Comparison of ENCODE assay signal across 8 mouse cellular contexts in genomic region chr3:52253656-52254461, GRCm38 (mm10). TPM values are rescaled to one million over a fixed set of nuclear protein-coding genes. Genes with fewer than 3 reads are reported as not detected.
DNase-seq lines count a peak whose midpoint lies in the region; ATAC-seq and TF ChIP-seq lines count a peak whose summit lies in the region.

No protein-coding gene starts in this region.

- no peak overlapping the region for H3K4me2 ChIP-seq in neural tube, embryonic 11.5 days (ENCODE audit: low read depth)
- no peak overlapping the region for H3K4me2 ChIP-seq in hindbrain, embryonic 16.5 days (ENCODE audit: low read length)

- H3K36me3 ChIP-seq in neural tube, embryonic 11.5 days (ENCODE audit: control insufficient read depth, insufficient read depth, low read length): no peaks in the 10 kb centered on the region
- no peaks in the 10 kb centered on the region for H3K36me3 ChIP-seq in hindbrain, embryonic 16.5 days (ENCODE audit: control insufficient read depth, insufficient read depth, low read length)

- no peak overlapping the region for H3K27ac ChIP-seq in neural tube, embryonic 11.5 days (ENCODE audit: low read depth, low read length)
- no peak overlapping the region for H3K27ac ChIP-seq in embryonic fibroblast, embryonic 13.5 days (ENCODE audit: insufficient read depth, low read length)
- no peak overlapping the region for H3K27ac ChIP-seq in hindbrain, embryonic 16.5 days (ENCODE audit: low read depth, low read length)

- H3K27me3 ChIP-seq in neural tube, embryonic 11.5 days (ENCODE audit: control insufficient read depth, insufficient read depth, low read length): no peaks in the 10 kb centered on the region
- no peaks in the 10 kb centered on the region for H3K27me3 ChIP-seq in hindbrain, embryonic 16.5 days (replicated peaks; ENCODE audit: control insufficient read depth, insufficient read depth, low read length)

- H3K4me3 ChIP-seq in neural tube, embryonic 11.5 days (ENCODE audit: low read depth, low read length): no peak overlapping the region
- no peak overlapping the region for H3K4me3 ChIP-seq in embryonic fibroblast, embryonic 13.5 days (ENCODE audit: insufficient read depth, low read length)
- H3K4me3 ChIP-seq in hindbrain, embryonic 16.5 days (ENCODE audit: low read length): no peak overlapping the region

- no peak for ATAC-seq in neural tube, embryonic 11.5 days (ENCODE audit: insufficient read depth, low FRiP score, low TSS enrichment)
- no peak for ATAC-seq in hindbrain, embryonic 16.5 days

- H3K4me1 ChIP-seq in neural tube, embryonic 11.5 days (ENCODE audit: control insufficient read depth, insufficient read depth, low read length): no peaks in the 10 kb centered on the region
- H3K4me1 ChIP-seq in embryonic fibroblast, embryonic 13.5 days (ENCODE audit: control insufficient read depth, insufficient read depth, low read length): no peaks in the 10 kb centered on the region
- peaks cover 6% of the 10 kb centered on the region; the same call in 1 of the 2 replicates for H3K4me1 ChIP-seq in hindbrain, embryonic 16.5 days (ENCODE audit: control insufficient read depth, insufficient read depth, low read depth, low read length)

- WGBS in neural tube, embryonic 11.5 days: 23% methylated on average over 14 of the region's 14 CpGs
- 24% methylated on average over 14 of the region's 14 CpGs for WGBS in hindbrain, embryonic 16.5 days

- peak; percentile 42 for DNase-seq in adrenal gland, postnatal 10 days
- DNase-seq in adrenal gland, adult 8-10 months: no peak
- DNase-seq in neural tube, embryonic 11.5 days (ENCODE audit: low spot score): peak; percentile 25
- DNase-seq in neural tube, embryonic 10.5 days (ENCODE audit: extremely low spot score, low spot score): no peak
- peak; percentile 16 for DNase-seq in lung, postnatal 25 days (ENCODE audit: low spot score)
- no peak for DNase-seq in right cerebral cortex, postnatal 4 days

- TF ChIP-seq POLR2A in embryonic fibroblast, embryonic 13.5 days (IDR thresholded peaks at IDR 0.05; ENCODE audit: low read depth, low read length): no peak

- no peaks in the 10 kb centered on the region for H3K9me3 ChIP-seq in neural tube, embryonic 11.5 days (ENCODE audit: control insufficient read depth, low read length)
- H3K9me3 ChIP-seq in hindbrain, embryonic 16.5 days (ENCODE audit: control insufficient read depth, low read length): no peaks in the 10 kb centered on the region

- TF ChIP-seq CTCF in embryonic fibroblast, embryonic 13.5 days (IDR thresholded peaks at IDR 0.05; ENCODE audit: borderline replicate concordance, insufficient read depth, low read length): 0 out of 2 replicates have a peak, but pooled peaks have one; percentile 25

- no peak overlapping the region for H3K9ac ChIP-seq in neural tube, embryonic 11.5 days (ENCODE audit: low read length)
- H3K9ac ChIP-seq in hindbrain, embryonic 16.5 days (ENCODE audit: low read depth, low read length): no peak overlapping the region

RNA-seq across cellular contexts. Expression of gene Foxo1, which starts 14.3 kb away (rescaled TPM):
- total RNA-seq in adrenal gland, postnatal 10 days (2021): 10 to 100 TPM; 25.9 to 42.2 TPM
- 10 to 100 TPM; 21.2 to 23.6 (median 22.5) TPM for total RNA-seq in adrenal gland, adult 8-10 months (2022)
- polyA plus RNA-seq in neural tube, embryonic 11.5 days (2014; fragmentation: Nextera tagmentation; extraction: Ambion mirVana): 4.2 and 5.2 TPM in 2 replicates
- polyA plus RNA-seq in embryonic fibroblast, embryonic 13.5 days (2011; ENCODE audit: insufficient read length, low read depth, missing spikeins): 5.5 and 7.5 TPM in 2 replicates
- 2.3 and 3.0 TPM in 2 replicates for polyA plus RNA-seq in hindbrain, embryonic 16.5 days (2015; fragmentation: Nextera tagmentation; extraction: Ambion mirVana)

Comparison
In these comparisons a context has a peak if more than half of its experiments do, and no peak if none do; other contexts are left out.
1. DNase-seq: peak in adrenal gland, postnatal 10 days (single experiment), neural tube, embryonic 11.5 days (single experiment) and lung, postnatal 25 days (single experiment); none in adrenal gland, adult 8-10 months (single experiment), neural tube, embryonic 10.5 days (single experiment) and right cerebral cortex, postnatal 4 days (single experiment).